Comparison of ENCODE assay signal across 9 mouse cellular contexts in genomic region chr6:77324327-77324726, GRCm38 (mm10).
"Had no signal": no experiment of that assay in that cellular context is flagged by ENCODE, and none has a peak within 500 bp of the region (broad histone marks: within the 10 kb centered on the region; RNA-seq: fewer than 3 reads in every experiment).

No protein-coding gene starts in this region.

- DNase-seq: lung, adult 18-20 months; lung, embryonic 14.5 days; lung, postnatal 10 days; lung, postnatal 36 days; right cerebral cortex, postnatal 14 days; spleen, adult 18-20 months; thymus, adult 2 months; thymus, postnatal 25 days; thymus, postnatal 4 days had no signal
